Mouse (Mus musculus) fibroblast of lung, adult 2 months (primary cell): ENCODE results near the gene Pax6.

Experiments
- DNase-seq: peaks from one replicate; pipeline ENCODE4 v3.0.0-alpha.2; 2011; ENCODE audit warnings: low read depth

Pax6 gene

GRCm38 (mm10) chr2:105668271-105669270 lies at the start of gene Pax6:
Gene Pax6, plus strand, starts transcription at chr2:105668900.
- no peak for DNase-seq

- DNase-seq: no peak
These were observed 19.8 kb upstream of the Pax6 start for GRCm38 (mm10) chr2:105648933-105649332.

- no peak for DNase-seq
These were observed 12.2 kb upstream of the Pax6 start for GRCm38 (mm10) chr2:105656456-105656855.

- DNase-seq: no peak
These were observed 9.3 kb upstream of the Pax6 start for GRCm38 (mm10) chr2:105659350-105659749.

GRCm38 (mm10) chr2:105659926-105660873 lies 8.5 kb upstream of the Pax6 start:
- DNase-seq: no peak

GRCm38 (mm10) chr2:105660874-105661622 lies 7.7 kb upstream of the Pax6 start:
- no peak for DNase-seq

- DNase-seq: no peak
These were observed 7.1 kb upstream of the Pax6 start for GRCm38 (mm10) chr2:105661623-105662066.

- no peak for DNase-seq
These were observed 6.6 kb upstream of the Pax6 start for GRCm38 (mm10) chr2:105662121-105662520.

GRCm38 (mm10) chr2:105662606-105663005 lies 6.1 kb upstream of the Pax6 start:
- no peak for DNase-seq

- DNase-seq: no peak
These were observed 5.6 kb upstream of the Pax6 start for GRCm38 (mm10) chr2:105663101-105663511.

GRCm38 (mm10) chr2:105664996-105665395 lies 3.7 kb upstream of the Pax6 start:
- DNase-seq: no peak

GRCm38 (mm10) chr2:105665491-105666250 lies 3.0 kb upstream of the Pax6 start:
- no peak for DNase-seq

GRCm38 (mm10) chr2:105666331-105666730 lies 2.4 kb upstream of the Pax6 start:
- DNase-seq: no peak

- DNase-seq: no peak
These were observed 1.7 kb upstream of the Pax6 start for GRCm38 (mm10) chr2:105666763-105667625.

GRCm38 (mm10) chr2:105667626-105667950 lies 1.1 kb upstream of the Pax6 start:
- DNase-seq: no peak

- no peak for DNase-seq
These were observed 716 bp downstream of the Pax6 start for GRCm38 (mm10) chr2:105669371-105669861.

GRCm38 (mm10) chr2:105669881-105670730 lies 1.4 kb downstream of the Pax6 start:
- no peak for DNase-seq

- no peak for DNase-seq
These were observed 2.0 kb downstream of the Pax6 start for GRCm38 (mm10) chr2:105670731-105671095.
